Mouse (Mus musculus): ENCODE measurements around the gene Nes. TPM values are rescaled to one million over a fixed set of nuclear protein-coding genes. Genes with fewer than 3 reads are reported as not detected.

Gene Nes
- polyA plus RNA-seq, 1 experiment from 2014 or later, result 9.2 TPM

DNA sequence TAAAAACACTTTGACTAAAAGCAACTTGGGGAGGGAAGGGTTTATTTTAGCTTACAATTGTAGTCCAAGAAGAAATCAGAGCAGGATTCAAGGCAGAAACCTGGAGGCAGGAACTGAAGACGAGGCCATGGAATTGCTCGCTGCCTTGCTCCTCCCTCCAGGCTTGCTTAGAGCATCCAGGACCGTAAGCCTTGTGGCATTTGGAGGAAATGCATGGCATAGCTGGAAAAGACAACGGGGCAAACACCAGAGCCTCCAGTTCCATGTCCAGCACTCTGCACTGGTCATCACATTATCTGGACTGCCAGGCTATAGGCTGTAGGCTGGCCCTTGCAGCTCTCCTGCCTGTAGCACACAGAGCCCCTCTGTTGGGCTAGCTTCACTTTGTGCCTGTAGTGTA lies 36.4 kb upstream of the Nes start:
- Histone ChIP-seq H3K36me3 (ENCODE audit: control insufficient read depth, insufficient read depth) (peaks cover 36% of the 10 kb centered on the region), H3K4me3 (ENCODE audit: low read depth, low read length) (no peak overlapping the region), H3K4me2 (replicated peaks; ENCODE audit: low read depth) (no peak overlapping the region), H3K27me3 (replicated peaks; ENCODE audit: control insufficient read depth, insufficient read depth, low read length) (no peaks in the 10 kb centered on the region), H3K9me3 (ENCODE audit: control insufficient read depth) (no peaks in the 10 kb centered on the region), H3K4me1 (replicated peaks; ENCODE audit: control insufficient read depth, insufficient read depth, low read length) (no peaks in the 10 kb centered on the region; the same call in 1 of the 2 replicates), H3K9ac (ENCODE audit: low read depth, low read length) (no peak overlapping the region), H3K27ac (ENCODE audit: low read depth, low read length) (peak overlapping the region; percentile 35; the same call in 1 of the 2 replicates)
- WGBS, result 71% methylated on average over 4 of the region's 4 CpGs
- 0 out of 2 replicates have a peak, but pooled peaks have one; percentile 20 for TF ChIP-seq CTCF (IDR thresholded peaks at IDR 0.05; ENCODE audit: low read depth)
- ATAC-seq, result no peak

DNA sequence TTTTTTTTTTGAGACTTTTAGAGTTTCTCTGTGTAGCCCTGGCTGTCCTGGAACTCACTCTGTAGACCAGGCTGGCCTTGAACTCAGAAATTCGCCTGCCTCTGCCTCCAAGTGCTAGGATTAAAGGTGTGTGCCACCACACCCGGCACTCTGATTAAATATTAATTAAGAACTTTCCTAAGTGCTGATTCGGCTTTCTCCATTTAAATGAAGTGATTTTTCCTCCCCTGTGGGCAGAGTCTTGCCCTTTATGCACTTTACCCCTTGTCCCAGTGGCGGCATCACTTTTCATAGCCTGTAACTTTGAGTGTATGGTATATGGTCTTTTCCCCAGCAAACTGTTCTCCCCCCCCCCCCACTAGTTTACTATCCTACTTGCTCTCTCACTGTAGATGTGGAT lies 35.7 kb upstream of the Nes start:
- WGBS, result 49% methylated on average over 4 of the region's 4 CpGs
- Histone ChIP-seq H3K9ac (ENCODE audit: low read depth, low read length) (no peak overlapping the region), H3K36me3 (ENCODE audit: control insufficient read depth, insufficient read depth) (peaks cover 43% of the 10 kb centered on the region), H3K27ac (ENCODE audit: low read depth, low read length) (no peak overlapping the region), H3K9me3 (ENCODE audit: control insufficient read depth) (no peaks in the 10 kb centered on the region), H3K4me1 (replicated peaks; ENCODE audit: control insufficient read depth, insufficient read depth, low read length) (no peaks in the 10 kb centered on the region; the same call in 1 of the 2 replicates), H3K4me2 (replicated peaks; ENCODE audit: low read depth) (no peak overlapping the region), H3K4me3 (ENCODE audit: low read depth, low read length) (no peak overlapping the region), H3K27me3 (replicated peaks; ENCODE audit: control insufficient read depth, insufficient read depth, low read length) (no peaks in the 10 kb centered on the region)
- TF ChIP-seq CTCF (IDR thresholded peaks at IDR 0.05; ENCODE audit: low read depth), result no peak
- no peak for ATAC-seq

DNA sequence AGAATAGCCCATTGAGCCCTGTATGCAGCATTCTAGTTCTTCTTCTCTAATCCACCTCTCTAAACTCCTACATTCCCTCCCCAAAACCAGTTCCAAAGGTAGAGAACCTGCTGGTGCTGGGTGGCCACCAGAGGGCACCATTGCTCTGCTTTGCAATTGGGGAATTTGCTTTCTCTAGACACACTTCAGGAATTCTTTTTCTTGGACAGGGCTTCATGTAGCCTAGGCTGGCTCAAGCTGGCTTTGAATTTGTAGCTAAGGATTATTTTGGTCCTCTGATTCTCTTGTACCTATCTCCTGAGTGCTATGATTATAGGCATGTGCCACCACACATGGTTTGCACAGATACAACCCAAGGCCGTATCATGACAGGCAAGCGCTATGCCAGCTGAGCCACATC lies 35.1 kb upstream of the Nes start:
- no peaks in the 10 kb centered on the region for H3K9me3 ChIP-seq (ENCODE audit: control insufficient read depth)
- peak; percentile 37; the same call in 1 of the 2 replicates for ATAC-seq
- 95% methylated on average over 2 of the region's 2 CpGs for WGBS
- no peak overlapping the region for H3K4me3 ChIP-seq (ENCODE audit: low read depth, low read length)
- H3K27me3 ChIP-seq (replicated peaks; ENCODE audit: control insufficient read depth, insufficient read depth, low read length), result no peaks in the 10 kb centered on the region
- no peak overlapping the region for H3K9ac ChIP-seq (ENCODE audit: low read depth, low read length)
- TF ChIP-seq CTCF (IDR thresholded peaks at IDR 0.05; ENCODE audit: low read depth), result peak; percentile 96
- no peak overlapping the region for H3K27ac ChIP-seq (ENCODE audit: low read depth, low read length)
- no peaks in the 10 kb centered on the region; the same call in 1 of the 2 replicates for H3K4me1 ChIP-seq (replicated peaks; ENCODE audit: control insufficient read depth, insufficient read depth, low read length)
- H3K4me2 ChIP-seq (replicated peaks; ENCODE audit: low read depth), result no peak overlapping the region
- H3K36me3 ChIP-seq (ENCODE audit: control insufficient read depth, insufficient read depth), result peaks cover 48% of the 10 kb centered on the region

DNA sequence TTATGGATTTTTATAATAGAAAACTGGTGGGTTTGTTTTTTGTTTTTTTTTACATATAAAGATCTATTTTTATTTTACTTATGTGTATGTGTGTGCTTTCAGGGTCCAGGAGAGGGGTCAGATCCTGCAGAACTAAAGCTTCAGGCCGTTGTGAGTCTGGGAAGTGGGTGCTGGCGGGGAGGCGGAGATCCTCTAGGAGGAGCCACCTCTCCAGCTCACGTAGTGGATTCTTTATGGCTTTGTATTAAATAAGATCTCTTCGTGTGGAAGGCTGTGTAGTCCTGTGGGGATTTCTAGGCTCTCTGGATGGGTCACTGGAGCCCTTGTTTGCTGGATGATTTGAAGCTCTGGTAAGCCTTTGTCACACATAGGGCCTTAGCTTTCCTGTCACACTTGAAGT lies 30.3 kb upstream of the Nes start:
- Histone ChIP-seq H3K4me3 (ENCODE audit: low read depth, low read length) (no peak overlapping the region), H3K27me3 (replicated peaks; ENCODE audit: control insufficient read depth, insufficient read depth, low read length) (no peaks in the 10 kb centered on the region), H3K4me1 (replicated peaks; ENCODE audit: control insufficient read depth, insufficient read depth, low read length) (no peaks in the 10 kb centered on the region), H3K9me3 (ENCODE audit: control insufficient read depth) (no peaks in the 10 kb centered on the region), H3K4me2 (replicated peaks; ENCODE audit: low read depth) (no peak overlapping the region), H3K9ac (ENCODE audit: low read depth, low read length) (no peak overlapping the region), H3K27ac (ENCODE audit: low read depth, low read length) (no peak overlapping the region), H3K36me3 (ENCODE audit: control insufficient read depth, insufficient read depth) (peaks cover 51% of the 10 kb centered on the region)
- no peak for TF ChIP-seq CTCF (IDR thresholded peaks at IDR 0.05; ENCODE audit: low read depth)
- ATAC-seq, result no peak
- WGBS, result 68% methylated on average over 5 of the region's 5 CpGs

DNA sequence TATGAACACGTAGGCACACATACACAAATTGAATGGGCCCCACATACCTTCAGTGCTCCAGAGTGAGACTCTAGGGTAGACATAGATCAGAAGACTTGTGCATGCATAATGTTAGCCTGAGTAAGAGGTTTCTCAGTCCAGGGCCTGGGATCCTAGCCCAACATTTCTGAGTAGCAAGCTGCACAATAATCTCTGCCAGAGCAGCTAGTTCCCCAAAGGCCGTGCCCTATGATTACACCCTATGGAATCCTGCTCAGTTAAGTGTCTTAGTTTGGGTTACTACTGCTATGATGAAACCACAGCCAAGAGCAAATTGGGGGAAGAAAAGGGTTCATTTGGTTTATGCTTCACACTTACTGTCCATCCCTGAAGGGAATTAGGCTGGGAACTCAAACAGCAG lies 28.4 kb upstream of the Nes start:
- Histone ChIP-seq H3K4me2 (replicated peaks; ENCODE audit: low read depth) (no peak overlapping the region), H3K36me3 (ENCODE audit: control insufficient read depth, insufficient read depth) (peaks cover 46% of the 10 kb centered on the region), H3K9ac (ENCODE audit: low read depth, low read length) (no peak overlapping the region), H3K9me3 (ENCODE audit: control insufficient read depth) (no peaks in the 10 kb centered on the region), H3K4me3 (ENCODE audit: low read depth, low read length) (no peak overlapping the region), H3K4me1 (replicated peaks; ENCODE audit: control insufficient read depth, insufficient read depth, low read length) (no peaks in the 10 kb centered on the region), H3K27me3 (replicated peaks; ENCODE audit: control insufficient read depth, insufficient read depth, low read length) (peaks cover 4% of the 10 kb centered on the region), H3K27ac (ENCODE audit: low read depth, low read length) (no peak overlapping the region)
- TF ChIP-seq CTCF (IDR thresholded peaks at IDR 0.05; ENCODE audit: low read depth), result no peak
- no peak for ATAC-seq
- 86% methylated on average over 2 of the region's 2 CpGs for WGBS

DNA sequence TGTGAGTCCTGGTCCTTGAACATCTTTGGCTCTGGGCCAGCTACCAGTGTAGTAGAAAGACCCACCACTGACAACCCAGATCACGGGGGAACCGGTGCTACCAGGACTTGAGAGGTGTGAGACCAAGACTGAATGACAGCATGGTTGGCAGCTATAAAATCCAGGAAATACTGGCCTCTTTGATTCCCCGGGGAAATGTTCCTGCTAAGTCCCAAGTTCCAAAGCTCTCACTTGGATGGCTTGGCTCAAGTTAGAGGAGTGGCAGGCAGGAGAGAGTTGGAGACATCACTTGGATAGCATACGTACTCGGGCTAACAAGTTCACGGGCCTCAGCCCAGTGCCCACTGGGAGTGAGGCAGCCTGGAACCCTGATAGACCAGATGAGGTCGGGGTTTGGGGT lies 27.3 kb upstream of the Nes start:
- TF ChIP-seq CTCF (IDR thresholded peaks at IDR 0.05; ENCODE audit: low read depth), result no peak
- H3K4me3 ChIP-seq (ENCODE audit: low read depth, low read length), result no peak overlapping the region
- H3K9me3 ChIP-seq (ENCODE audit: control insufficient read depth), result no peaks in the 10 kb centered on the region
- WGBS, result 69% methylated on average over 7 of the region's 7 CpGs
- no peak for ATAC-seq
- H3K27me3 ChIP-seq (replicated peaks; ENCODE audit: control insufficient read depth, insufficient read depth, low read length), result peaks cover 14% of the 10 kb centered on the region
- H3K4me1 ChIP-seq (replicated peaks; ENCODE audit: control insufficient read depth, insufficient read depth, low read length), result no peaks in the 10 kb centered on the region
- no peak overlapping the region for H3K27ac ChIP-seq (ENCODE audit: low read depth, low read length)
- no peak overlapping the region for H3K4me2 ChIP-seq (replicated peaks; ENCODE audit: low read depth)
- no peak overlapping the region for H3K9ac ChIP-seq (ENCODE audit: low read depth, low read length)
- peaks cover 39% of the 10 kb centered on the region for H3K36me3 ChIP-seq (ENCODE audit: control insufficient read depth, insufficient read depth)
